Mouse (Mus musculus) thymus, postnatal 4 days (tissue): ENCODE results near the gene Ppil6.
A peak's percentile ranks its signal among the peaks of the same experiment; 100 is the strongest.

Experiments
- DNase-seq: peaks from one replicate; pipeline ENCODE4 v3.0.0; 2021

The Ppil6 gene

DNA sequence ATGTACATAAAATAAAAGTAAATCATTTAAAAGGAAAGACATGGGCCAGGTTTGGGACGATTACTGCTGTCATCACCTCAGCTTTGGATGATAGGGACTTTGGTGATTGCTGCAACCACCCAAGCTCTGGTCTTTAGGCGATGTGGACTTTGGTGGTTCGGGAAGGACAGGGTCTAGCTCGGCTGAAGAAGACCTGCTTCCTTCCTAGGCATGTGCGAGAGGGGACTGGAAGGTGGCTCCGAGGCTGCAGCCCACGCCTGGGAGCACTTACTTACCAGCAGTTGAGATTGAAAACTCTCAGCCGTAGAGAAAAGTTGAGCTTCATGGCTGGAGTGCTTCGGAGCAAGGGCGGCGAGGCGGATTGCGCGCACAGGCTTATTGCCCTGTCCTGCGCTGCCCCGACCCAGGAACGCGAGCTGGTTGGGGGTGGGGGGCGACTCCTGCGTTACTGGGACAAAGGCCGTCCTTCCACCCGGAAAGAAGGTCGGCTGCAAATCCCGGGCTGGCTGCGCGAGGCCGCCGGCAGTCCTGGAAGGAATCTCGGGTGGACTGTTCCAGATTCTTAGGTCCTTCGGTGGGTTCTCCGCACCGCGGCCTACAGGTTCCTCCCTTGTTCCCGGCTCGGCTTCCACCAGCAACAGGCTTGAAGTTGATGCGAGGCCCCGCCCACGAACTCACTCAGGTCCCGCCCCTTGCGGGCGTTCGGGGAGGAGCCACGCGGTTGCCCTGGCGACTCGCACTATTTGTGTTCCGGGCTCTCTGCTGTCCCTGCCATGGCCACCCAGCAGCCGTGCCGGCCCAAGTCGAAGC, at the start of gene Ppil6, which contains the start of gene Smpd2:
Gene Ppil6, plus strand, starts transcription at position 732 of the 810 bp plus-strand sequence.
Gene Smpd2, minus strand, starts transcription at position 662 of the 810 bp plus-strand sequence.
- DNase-seq, result peak; percentile 96

GRCm38 (mm10) chr10:41448216-41448615, 42.0 kb upstream of the Ppil6 start:
- no peak for DNase-seq

GRCm38 (mm10) chr10:41449684-41450083, 40.6 kb upstream of the Ppil6 start:
- DNase-seq, result peak; percentile 43

GRCm38 (mm10) chr10:41450137-41450670, 40.0 kb upstream of the Ppil6 start, which contains the start of gene Zbtb24:
TSS of gene Zbtb24 (plus strand) at chr10:41450383.
- peak; percentile 98 for DNase-seq

- DNase-seq, result peak; percentile 10
Observed at GRCm38 (mm10) chr10:41450780-41451522, 39.3 kb upstream of the Ppil6 start.

- no peak for DNase-seq
Observed at GRCm38 (mm10) chr10:41451656-41452055, 38.6 kb upstream of the Ppil6 start.

- DNase-seq, result no peak
Observed at GRCm38 (mm10) chr10:41452791-41453190, 37.4 kb upstream of the Ppil6 start.

- no peak for DNase-seq
Observed at GRCm38 (mm10) chr10:41459990-41460389, 30.2 kb upstream of the Ppil6 start.

GRCm38 (mm10) chr10:41460501-41460900, 29.7 kb upstream of the Ppil6 start:
- DNase-seq, result no peak

GRCm38 (mm10) chr10:41461057-41461722, 29.0 kb upstream of the Ppil6 start:
- no peak for DNase-seq

GRCm38 (mm10) chr10:41464401-41464955, 25.8 kb upstream of the Ppil6 start:
- DNase-seq, result no peak

GRCm38 (mm10) chr10:41467325-41467724, 22.9 kb upstream of the Ppil6 start:
- DNase-seq, result no peak

GRCm38 (mm10) chr10:41470693-41471092, 19.5 kb upstream of the Ppil6 start:
- no peak for DNase-seq

DNA sequence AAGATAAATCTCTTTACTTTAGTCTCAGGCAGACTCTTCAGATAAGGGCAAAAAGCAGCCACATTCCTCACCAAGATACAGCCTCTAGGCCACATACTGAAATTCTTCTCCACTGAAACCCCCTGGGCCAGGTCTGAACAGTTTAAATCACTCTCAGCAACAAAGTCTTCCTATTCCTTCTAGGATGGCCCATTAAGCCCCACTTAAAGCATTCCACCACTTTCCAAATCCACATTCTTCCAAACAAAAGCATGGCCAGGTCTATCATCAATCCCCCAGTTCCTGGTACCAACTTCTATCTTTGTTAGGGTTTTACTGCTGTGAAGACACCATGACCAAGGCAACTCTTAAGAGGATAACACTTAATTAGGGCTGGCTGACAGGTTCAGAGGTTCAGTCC, 17.7 kb upstream of the Ppil6 start:
- DNase-seq, result no peak

DNA sequence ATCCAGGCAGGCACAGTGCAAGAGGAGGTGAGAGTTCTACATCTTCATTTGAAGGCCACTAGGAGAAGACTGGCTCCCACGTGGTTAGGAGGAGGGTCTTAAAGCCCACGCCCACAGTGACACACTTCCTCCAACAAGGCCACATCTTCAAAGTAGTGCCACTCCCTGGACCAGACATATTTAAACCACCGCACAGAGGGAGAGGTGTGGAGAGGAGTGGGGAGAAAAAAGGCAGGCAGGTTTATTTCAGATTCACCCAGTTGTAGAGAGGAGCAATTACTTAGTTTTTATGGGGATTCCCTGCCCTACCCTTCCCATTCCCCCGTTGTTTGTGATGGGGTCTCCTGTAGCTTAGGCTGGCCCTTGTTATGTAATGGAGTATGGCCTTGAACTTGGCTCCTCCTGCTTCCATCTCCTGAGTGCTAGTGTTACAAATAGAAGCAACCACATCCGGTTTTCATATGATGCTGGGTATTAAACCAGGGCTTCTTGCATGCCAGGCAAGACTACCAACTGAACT, 17.2 kb upstream of the Ppil6 start:
- DNase-seq, result no peak

DNA sequence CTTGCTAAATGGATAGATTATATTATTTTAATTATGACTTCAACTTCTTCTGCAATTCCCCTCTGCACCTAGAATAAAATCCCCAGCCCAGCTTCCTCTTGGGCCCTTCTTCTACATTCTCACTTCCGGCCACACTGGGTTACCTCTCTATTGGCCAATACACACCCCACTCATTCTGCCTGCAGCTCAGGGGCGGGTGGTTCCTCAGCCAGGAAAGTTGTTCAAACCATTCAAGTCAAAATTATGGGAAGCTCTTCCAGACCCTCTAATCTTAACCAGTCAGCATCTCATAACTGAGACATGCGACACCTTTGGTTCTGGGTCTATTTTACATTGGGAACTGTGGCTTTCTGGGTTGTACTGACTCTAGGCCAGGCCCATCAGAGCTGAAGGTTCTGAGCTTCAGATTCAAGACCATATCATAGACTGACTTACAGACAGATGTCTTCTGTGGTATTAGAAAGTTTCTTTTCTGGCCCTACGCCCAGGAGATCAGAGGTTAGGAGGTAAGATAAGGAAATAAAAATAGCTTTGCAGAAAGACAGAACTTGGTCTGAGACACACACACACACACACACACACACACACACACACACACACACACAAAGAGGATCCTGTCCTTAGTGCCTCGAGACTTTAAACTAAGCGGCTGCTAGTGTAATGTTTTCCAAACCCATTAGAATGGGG, 16.3 kb upstream of the Ppil6 start:
- no peak for DNase-seq

DNA sequence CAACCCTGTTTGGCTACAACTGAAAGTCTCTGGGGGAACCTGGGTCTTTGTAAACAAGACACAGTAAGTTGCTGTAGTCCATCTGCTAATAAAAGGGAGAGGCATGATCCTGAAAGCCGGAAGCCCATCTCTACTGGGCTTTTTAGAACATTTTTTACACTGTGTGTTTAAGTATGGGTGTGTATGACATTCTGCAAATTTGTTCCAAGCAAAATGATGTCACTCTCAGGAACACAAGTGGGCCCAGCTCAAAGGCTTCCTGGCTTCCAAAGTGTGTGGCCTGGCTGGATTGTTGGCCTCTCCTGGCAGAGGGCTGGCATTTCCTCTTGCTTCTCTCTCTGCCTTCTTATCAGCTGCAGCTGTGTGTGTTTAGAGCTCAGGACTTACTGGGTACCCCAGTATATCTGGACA, 15.3 kb upstream of the Ppil6 start:
- no peak for DNase-seq

GRCm38 (mm10) chr10:41476171-41477017, 13.8 kb upstream of the Ppil6 start, which contains the start of gene Mical1:
TSS of gene Mical1 (plus strand) at chr10:41476314.
- DNase-seq, result peak; percentile 84

GRCm38 (mm10) chr10:41477018-41477277, 13.3 kb upstream of the Ppil6 start:
- DNase-seq, result peak; percentile 71

GRCm38 (mm10) chr10:41477278-41478181, 12.7 kb upstream of the Ppil6 start:
- peak; percentile 77 for DNase-seq
